Mouse (Mus musculus) intestine, postnatal 0 days (tissue): Measurements from ENCODE around the gene Lsm7. TPM values are rescaled to one million over a fixed set of nuclear protein-coding genes. Genes with fewer than 3 reads are reported as not detected.

ENCODE experiments used
- ATAC-seq: fragments of 200-750 bp; cut with Nextera tagmentation; 2 replicates; pipeline ENCODE4 v1.8.0; 2017; ENCODE audit warnings: mild to moderate bottlenecking, moderate TSS enrichment, moderate library complexity
- H3K27ac ChIP-seq: fragments of 300-500 bp; sonication (generic); 2 replicates; pipeline ENCODE4 v1.5.1; 2014; ENCODE audit warnings: mild to moderate bottlenecking, low read depth, low read length, moderate library complexity
- H3K27me3 ChIP-seq: fragments of 300-500 bp; sonication (generic); replicated peaks from 2 replicates; pipeline ENCODE4 v1.6.1; 2014; ENCODE audit warnings: low read length, mixed read lengths; ENCODE audit not compliant: control insufficient read depth, insufficient read depth
- H3K36me3 ChIP-seq: fragments of 300-500 bp; sonication (generic); 2 replicates; pipeline ENCODE4 v1.6.1; 2014; ENCODE audit warnings: mild to moderate bottlenecking, moderate library complexity; ENCODE audit not compliant: control insufficient read depth, insufficient read depth
- H3K4me1 ChIP-seq: fragments of 300-500 bp; sonication (generic); replicated peaks from 2 replicates; pipeline ENCODE4 v1.6.1; 2014; ENCODE audit warnings: antibody characterized with exemption, low read length, mixed read lengths; ENCODE audit not compliant: control insufficient read depth, insufficient read depth
- H3K4me2 ChIP-seq: fragments of 300-500 bp; sonication (generic); replicated peaks from 2 replicates; pipeline ENCODE4 v1.6.1; 2014; ENCODE audit warnings: low read depth, mild to moderate bottlenecking, moderate library complexity
- H3K4me3 ChIP-seq: fragments of 300-500 bp; sonication (generic); 2 replicates; pipeline ENCODE4 v1.5.1; 2014; ENCODE audit warnings: low read depth, low read length
- H3K9ac ChIP-seq: fragments of 300-500 bp; sonication (generic); 2 replicates; pipeline ENCODE4 v1.6.1; 2014; ENCODE audit warnings: mild to moderate bottlenecking, low read depth, low read length
- H3K9me3 ChIP-seq: fragments of 300-500 bp; sonication (generic); 2 replicates; pipeline ENCODE4 v1.6.1; 2016; ENCODE audit warnings: mixed run types; ENCODE audit not compliant: control insufficient read depth
- CTCF ChIP-seq: sonication (generic); IDR thresholded peaks from 2 replicates; pipeline ENCODE4 v1.5.1; 2016; ENCODE audit warnings: low read depth, mild to moderate bottlenecking, control low read depth, antibody characterized with exemption, moderate library complexity
- WGBS: fragments of 180-500 bp; shearing (Covaris S2); extraction: QIAGEN DNeasy Blood & Tissue Kit; methylation state at CpG from one replicate; pipeline ENCODE4 v1.1.7; 2014; 5-methylcytosine and 5-hydroxymethylcytosine counted together
- polyA plus RNA-seq: library from polyadenylated mRNA; unstranded; fragments of >200 nt; fragmentation: Nextera tagmentation; extraction: Ambion mirVana; gene quantifications from 2 replicates; pipeline ENCODE4 v1.2.1, GENCODE M21; 2015

Lsm7 gene
- polyA plus RNA-seq, 1 experiment from 2014 or later, result 130 TPM

- WGBS, result 9% methylated on average over 10 of the region's 10 CpGs
- no peaks in the 10 kb centered on the region for H3K9me3 ChIP-seq
- peaks cover 18% of the 10 kb centered on the region for H3K27me3 ChIP-seq
- H3K9ac ChIP-seq, result no peak overlapping the region
- H3K36me3 ChIP-seq, result peaks cover 22% of the 10 kb centered on the region
- no peak overlapping the region for H3K4me2 ChIP-seq
- no peak for ATAC-seq
- no peak overlapping the region for H3K4me3 ChIP-seq
- no peak overlapping the region for H3K27ac ChIP-seq
- no peaks in the 10 kb centered on the region for H3K4me1 ChIP-seq
- TF ChIP-seq CTCF, result no peak
Observed at GRCm38 (mm10) chr10:80848571-80848970, 6.4 kb downstream of the Lsm7 start.

- Histone ChIP-seq H3K4me2 (no peak overlapping the region), H3K4me3 (no peak overlapping the region), H3K27ac (no peak overlapping the region), H3K9ac (no peak overlapping the region), H3K27me3 (peaks cover 34% of the 10 kb centered on the region), H3K4me1 (no peaks in the 10 kb centered on the region), H3K36me3 (no peaks in the 10 kb centered on the region), H3K9me3 (no peaks in the 10 kb centered on the region)
- TF ChIP-seq CTCF, result no peak
- 66% methylated on average over 12 of the region's 12 CpGs for WGBS
- ATAC-seq, result no peak
Observed at GRCm38 (mm10) chr10:80845732-80846131, 9.3 kb downstream of the Lsm7 start.

GRCm38 (mm10) chr10:80845055-80845693, 9.8 kb downstream of the Lsm7 start:
- Histone ChIP-seq H3K27me3 (peaks cover 34% of the 10 kb centered on the region), H3K4me2 (no peak overlapping the region), H3K4me3 (no peak overlapping the region), H3K4me1 (no peaks in the 10 kb centered on the region), H3K27ac (no peak overlapping the region), H3K9ac (no peak overlapping the region), H3K36me3 (no peaks in the 10 kb centered on the region), H3K9me3 (no peaks in the 10 kb centered on the region)
- no peak for TF ChIP-seq CTCF
- WGBS, result 70% methylated on average over 8 of the region's 8 CpGs
- no peak for ATAC-seq

GRCm38 (mm10) chr10:80843931-80844547, 11.0 kb downstream of the Lsm7 start, which contains the start of gene Lingo3:
Gene Lingo3 (minus strand): TSS chr10:80844039.
- no peaks in the 10 kb centered on the region for H3K36me3 ChIP-seq
- peak within 1 kb of the TSS; percentile 71 for H3K4me2 ChIP-seq
- peak; percentile 32; the same call in 1 of the 2 replicates for ATAC-seq
- no peaks in the 10 kb centered on the region for H3K4me1 ChIP-seq
- no peak for TF ChIP-seq CTCF
- WGBS, result 5% methylated on average over 41 of the region's 51 CpGs
- peaks cover 34% of the 10 kb centered on the region for H3K27me3 ChIP-seq
- H3K27ac ChIP-seq, result no peak within 1 kb of the TSS
- no peaks in the 10 kb centered on the region for H3K9me3 ChIP-seq
- peak within 1 kb of the TSS; percentile 40 for H3K4me3 ChIP-seq
- no peak within 1 kb of the TSS for H3K9ac ChIP-seq

- H3K27me3 ChIP-seq, result peaks cover 34% of the 10 kb centered on the region
- no peak overlapping the region for H3K27ac ChIP-seq
- H3K4me1 ChIP-seq, result no peaks in the 10 kb centered on the region
- WGBS, result 13% methylated on average over 32 of the region's 32 CpGs
- no peak overlapping the region for H3K9ac ChIP-seq
- no peaks in the 10 kb centered on the region for H3K9me3 ChIP-seq
- peak overlapping the region; percentile 40 for H3K4me3 ChIP-seq
- no peak for TF ChIP-seq CTCF
- H3K36me3 ChIP-seq, result no peaks in the 10 kb centered on the region
- no peak for ATAC-seq
- peak overlapping the region; percentile 71 for H3K4me2 ChIP-seq
Observed at GRCm38 (mm10) chr10:80843087-80843930, 11.7 kb downstream of the Lsm7 start.

- Histone ChIP-seq H3K4me1 (no peaks in the 10 kb centered on the region), H3K4me3 (no peak overlapping the region), H3K27ac (no peak overlapping the region), H3K36me3 (no peaks in the 10 kb centered on the region), H3K4me2 (no peak overlapping the region), H3K27me3 (peaks cover 34% of the 10 kb centered on the region), H3K9ac (no peak overlapping the region), H3K9me3 (no peaks in the 10 kb centered on the region)
- TF ChIP-seq CTCF, result no peak
- 81% methylated on average over 15 of the region's 15 CpGs for WGBS
- ATAC-seq, result no peak
Observed at GRCm38 (mm10) chr10:80842334-80842733, 12.7 kb downstream of the Lsm7 start.
